Comparison of ENCODE assay signal across 12 mouse cellular contexts in genomic region chr11:19523853-19524487, GRCm38 (mm10).
A peak's percentile ranks its signal among the peaks of the same experiment; 100 is the strongest.
DNase-seq lines count a peak whose midpoint lies in the region; ATAC-seq and TF ChIP-seq lines count a peak whose summit lies in the region.
"Had no signal": no experiment of that assay in that cellular context is flagged by ENCODE, and none has a peak within 500 bp of the region (broad histone marks: within the 10 kb centered on the region; RNA-seq: fewer than 3 reads in every experiment).

No protein-coding gene starts in this region.

- H3K36me3 ChIP-seq in ES-Bruce4 (ENCODE audit: control insufficient read depth, insufficient read depth, low read length, poor library complexity, severe bottlenecking): no peaks in the 10 kb centered on the region
- H3K36me3 ChIP-seq in hindbrain, embryonic 13.5 days: no peaks in the 10 kb centered on the region
- H3K36me3 ChIP-seq in midbrain, embryonic 12.5 days: no peaks in the 10 kb centered on the region
- H3K36me3 ChIP-seq in limb, embryonic 10.5 days: no peaks in the 10 kb centered on the region
- H3K36me3 ChIP-seq: lung, embryonic 15.5 days had no signal

- ATAC-seq in hindbrain, embryonic 13.5 days (ENCODE audit: low FRiP score): peak; percentile 95
- peak; percentile 94 for ATAC-seq in midbrain, embryonic 12.5 days (ENCODE audit: low FRiP score, low read depth)
- ATAC-seq: activated CD4-positive, CD25-positive, alpha-beta regulatory T cell, adult 4 months; CD4-positive, CD25-positive, alpha-beta regulatory T cell, adult 4 months had no signal

- H3K4me1 ChIP-seq in ES-Bruce4 (ENCODE audit: control insufficient read depth, insufficient read depth, low read length): no peaks in the 10 kb centered on the region
- H3K4me1 ChIP-seq in hindbrain, embryonic 13.5 days (replicated peaks): peaks cover 15% of the 10 kb centered on the region
- H3K4me1 ChIP-seq in midbrain, embryonic 12.5 days: peaks cover 16% of the 10 kb centered on the region
- H3K4me1 ChIP-seq in limb, embryonic 10.5 days: no peaks in the 10 kb centered on the region
- H3K4me1 ChIP-seq: lung, embryonic 15.5 days had no signal

- H3K27ac ChIP-seq in ES-Bruce4 (ENCODE audit: insufficient read depth, low read length): peak overlapping the region; percentile 64
- H3K27ac ChIP-seq in hindbrain, embryonic 13.5 days: peak overlapping the region; percentile 48
- peak overlapping the region; percentile 42 for H3K27ac ChIP-seq in midbrain, embryonic 12.5 days (replicated peaks)
- H3K27ac ChIP-seq in limb, embryonic 10.5 days: no peak overlapping the region
- H3K27ac ChIP-seq: lung, embryonic 15.5 days had no signal

- no peak for TF ChIP-seq CTCF in ES-Bruce4 (IDR thresholded peaks at IDR 0.05; ENCODE audit: low read depth, low read length)

- TF ChIP-seq POLR2A in ES-Bruce4 (IDR thresholded peaks at IDR 0.05; ENCODE audit: insufficient read depth, low read length): no peak

- H3K27me3 ChIP-seq in ES-Bruce4 (ENCODE audit: control insufficient read depth, insufficient read depth, low read length, poor library complexity, severe bottlenecking): peaks cover 2% of the 10 kb centered on the region; the same call in 1 of the 2 replicates
- no peaks in the 10 kb centered on the region for H3K27me3 ChIP-seq in hindbrain, embryonic 13.5 days
- peaks cover 15% of the 10 kb centered on the region; the same call in 1 of the 2 replicates for H3K27me3 ChIP-seq in midbrain, embryonic 12.5 days
- H3K27me3 ChIP-seq in limb, embryonic 10.5 days (ENCODE audit: low read depth, poor library complexity, severe bottlenecking): no peaks in the 10 kb centered on the region
- H3K27me3 ChIP-seq: lung, embryonic 15.5 days had no signal

- no peak for TF ChIP-seq EP300 in ES-Bruce4 (IDR thresholded peaks at IDR 0.05; ENCODE audit: insufficient read depth, low read depth, low read length)

- H3K4me3 ChIP-seq in ES-Bruce4 (ENCODE audit: low read depth, low read length): no peak overlapping the region
- no peak overlapping the region for H3K4me3 ChIP-seq in hindbrain, embryonic 13.5 days
- no peak overlapping the region for H3K4me3 ChIP-seq in midbrain, embryonic 12.5 days
- no peak overlapping the region for H3K4me3 ChIP-seq in limb, embryonic 10.5 days
- H3K4me3 ChIP-seq: lung, embryonic 15.5 days had no signal

- no peaks in the 10 kb centered on the region for H3K9me3 ChIP-seq in ES-Bruce4 (replicated peaks; ENCODE audit: control insufficient read depth, insufficient read depth, low read length, poor library complexity, severe bottlenecking)
- H3K9me3 ChIP-seq in hindbrain, embryonic 13.5 days: no peaks in the 10 kb centered on the region
- no peaks in the 10 kb centered on the region for H3K9me3 ChIP-seq in midbrain, embryonic 12.5 days
- no peaks in the 10 kb centered on the region for H3K9me3 ChIP-seq in limb, embryonic 10.5 days (replicated peaks)
- H3K9me3 ChIP-seq: lung, embryonic 15.5 days had no signal

- WGBS in hindbrain, embryonic 13.5 days: 16% methylated on average over 6 of the region's 6 CpGs
- 11% methylated on average over 6 of the region's 6 CpGs for WGBS in midbrain, embryonic 12.5 days
- WGBS in limb, embryonic 10.5 days: 68% methylated on average over 6 of the region's 6 CpGs

- no peak overlapping the region for H3K9ac ChIP-seq in ES-Bruce4 (ENCODE audit: low read depth, poor library complexity, severe bottlenecking)
- H3K9ac ChIP-seq in hindbrain, embryonic 13.5 days: no peak overlapping the region
- H3K9ac ChIP-seq in midbrain, embryonic 12.5 days (replicated peaks): no peak overlapping the region
- H3K9ac ChIP-seq: lung, embryonic 15.5 days had no signal

- no peak overlapping the region for H3K4me2 ChIP-seq in hindbrain, embryonic 13.5 days
- H3K4me2 ChIP-seq in midbrain, embryonic 12.5 days (replicated peaks): no peak overlapping the region
- H3K4me2 ChIP-seq: lung, embryonic 15.5 days had no signal

- peak; percentile 50 for DNase-seq in embryo, embryonic 9.5 days (ENCODE audit: extremely low spot score)
- DNase-seq in heart, adult 8-10 months (ENCODE audit: low spot score): no peak
- no peak for DNase-seq in thymus, adult 18-20 months
- DNase-seq in limb, embryonic 10.5 days (ENCODE audit: low spot score): no peak
- no peak for DNase-seq in urinary bladder, adult 18-20 months (ENCODE audit: low spot score in 2 of 2)
- DNase-seq: cerebellum, postnatal 25 days had no signal
